Mouse (Mus musculus): ENCODE measurements around the gene Irgq.

- TF ChIP-seq TCF12 (IDR thresholded peaks at IDR 0.05; ENCODE audit: low read depth, low read length) (no peak), CTCF (IDR thresholded peaks at IDR 0.05 in 2 of 3, conservative IDR thresholded peaks at IDR 0.05 in 1 of 3; ENCODE audit: control insufficient read depth in 1 of 3, insufficient read depth in 1 of 3, low read depth in 2 of 3, low read length in 3 of 3, poor library complexity in 1 of 3, severe bottlenecking in 1 of 3) (no peak), ZC3H11A (IDR thresholded peaks at IDR 0.05; ENCODE audit: low read depth, low read length) (no peak), SMC3 (IDR thresholded peaks at IDR 0.05; ENCODE audit: low read depth, low read length) (no peak), POLR2A (IDR thresholded peaks at IDR 0.05; ENCODE audit: control insufficient read depth in 1 of 2, insufficient read depth in 1 of 2, low read depth in 1 of 2, low read length in 2 of 2, poor library complexity in 1 of 2) (no peak), CHD2 (IDR thresholded peaks at IDR 0.05; ENCODE audit: low read length) (no peak), EP300 (IDR thresholded peaks at IDR 0.05; ENCODE audit: low read depth in 1 of 2, low read length in 2 of 2) (no peak), POLR2AphosphoS5 (IDR thresholded peaks at IDR 0.05; ENCODE audit: borderline replicate concordance, low read depth, low read length) (no peak), USF1 (IDR thresholded peaks at IDR 0.05; ENCODE audit: low read depth, low read length) (no peak)
Measured at GRCm38 (mm10) chr7:24505447-24506064, 24.9 kb upstream of the Irgq start.

Measured in MEL (cell line).